Mouse (Mus musculus) splenic B cell, adult 2 months (primary cell): ENCODE results near the gene Pmm1.
A peak's percentile ranks its signal among the peaks of the same experiment; 100 is the strongest.
"Not testable (repeated sequence)": the region's sequence is repeated elsewhere in the genome, so short reads cannot be mapped to it uniquely, and the experiment has no call there.

Experiments used
- DNase-seq: peaks from one replicate; pipeline ENCODE4 v3.0.0-alpha.2; 2011; ENCODE audit warnings: low read depth, low spot score
- H3K27me3 ChIP-seq: 2 replicates; pipeline ENCODE4 v1.6.1; 2012; ENCODE audit warnings: mild to moderate bottlenecking, low read length, moderate library complexity, mixed read lengths; ENCODE audit not compliant: control insufficient read depth, poor library complexity, insufficient read depth, severe bottlenecking
- H3K36me3 ChIP-seq: 2 replicates; pipeline ENCODE4 v1.6.1; 2012; ENCODE audit warnings: mild to moderate bottlenecking, low read length, moderate library complexity, mixed read lengths; ENCODE audit not compliant: control insufficient read depth, poor library complexity, insufficient read depth, severe bottlenecking

Pmm1 gene

DNA sequence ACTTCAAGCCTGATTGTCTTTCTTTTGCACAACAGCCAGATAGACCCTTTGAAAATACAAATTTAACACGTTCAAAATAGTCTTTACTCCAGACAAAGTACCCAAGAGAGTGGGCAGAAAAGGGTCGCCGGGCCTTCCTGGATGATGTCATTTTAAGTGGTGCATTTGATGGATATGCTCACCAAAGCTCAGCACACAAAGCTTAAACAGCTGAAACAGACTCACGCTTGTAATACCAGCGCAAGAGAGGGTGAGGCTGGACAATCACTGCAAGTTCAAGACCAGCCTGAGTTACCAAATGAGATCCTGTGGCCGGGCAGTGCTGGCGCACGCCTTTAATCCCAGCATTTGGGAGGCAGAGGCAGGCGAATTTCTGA, 34.3 kb downstream of the Pmm1 start:
- no peaks in the 10 kb centered on the region for H3K27me3 ChIP-seq
- H3K36me3 ChIP-seq, result no peaks in the 10 kb centered on the region
- no peak for DNase-seq

DNA sequence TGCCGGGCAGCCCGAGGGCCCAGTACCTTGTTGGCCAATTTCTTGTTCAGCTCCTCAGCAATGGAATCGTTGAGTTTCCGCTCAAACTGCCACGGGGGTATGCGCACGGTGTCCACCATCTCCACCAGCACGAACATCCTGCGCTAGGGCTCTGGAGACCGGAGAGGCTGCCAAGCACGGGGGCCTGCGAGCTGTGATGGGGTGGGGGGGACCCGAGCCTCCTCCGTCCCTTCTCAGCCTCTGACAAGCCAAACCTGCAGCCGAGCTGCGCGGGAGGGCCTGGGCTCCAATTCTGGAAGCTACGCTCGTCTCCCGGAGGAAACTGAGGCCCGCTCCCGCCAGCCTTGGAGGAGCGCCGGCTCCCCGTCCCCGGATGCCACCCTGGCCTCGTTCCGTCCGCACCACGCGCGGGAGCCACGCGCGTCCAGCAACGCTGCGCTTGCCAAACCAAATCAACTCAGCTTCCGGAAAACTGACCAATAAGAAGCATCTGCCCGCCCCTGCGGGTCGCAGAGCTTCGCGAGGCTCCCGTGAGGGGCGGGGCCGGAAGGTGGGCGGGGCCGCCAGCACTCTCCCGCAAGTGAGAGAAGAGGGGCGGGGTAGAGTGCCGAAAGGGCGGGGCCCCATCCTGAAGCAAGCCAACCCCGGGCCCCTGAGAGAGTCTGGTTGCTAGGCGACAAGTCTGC, 34.8 kb downstream of the Pmm1 start, which contains the start of gene Polr3h:
TSS of gene Polr3h (minus strand) at position 481 of the 686 bp plus-strand sequence.
- peak; percentile 98 for DNase-seq
- Histone ChIP-seq H3K27me3 (no peaks in the 10 kb centered on the region), H3K36me3 (no peaks in the 10 kb centered on the region)

DNA sequence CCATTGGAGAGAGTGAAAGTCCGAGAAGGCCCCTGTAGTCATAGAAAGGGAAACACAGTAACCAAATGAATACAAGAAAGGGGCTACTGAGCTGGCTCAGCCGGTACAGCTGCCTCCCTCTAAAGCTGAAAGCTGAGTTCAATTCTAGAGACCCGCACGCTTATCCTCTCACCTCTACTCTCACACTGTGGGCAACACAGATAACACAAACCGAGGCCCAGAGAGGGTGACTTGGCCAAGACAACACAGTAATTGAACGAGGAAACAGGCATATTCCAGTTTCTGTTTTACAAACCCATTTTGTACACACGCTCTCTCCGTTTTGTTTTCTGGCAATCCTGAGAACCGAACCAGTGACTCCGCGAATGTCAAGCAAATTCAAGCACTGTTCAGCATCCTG, 35.8 kb downstream of the Pmm1 start:
- no peak for DNase-seq

DNA sequence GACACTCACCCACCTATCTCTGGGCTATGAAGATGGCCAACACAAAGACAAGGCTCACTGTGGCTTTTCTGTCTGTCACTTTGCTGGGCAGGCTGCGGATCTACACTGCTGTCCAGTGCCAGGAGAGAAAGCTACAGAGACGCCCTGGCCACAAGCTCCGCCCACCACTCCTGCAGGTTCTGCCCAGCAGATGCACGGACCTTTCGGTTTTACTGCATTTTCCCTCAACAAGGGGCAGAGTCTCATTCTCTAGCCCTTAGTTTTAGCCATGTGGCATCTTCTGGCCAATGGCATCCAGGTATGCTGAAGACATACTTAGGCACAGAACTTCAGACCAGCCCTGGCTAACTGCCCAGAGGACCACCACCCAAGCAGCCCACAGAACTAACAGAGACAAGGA, 39.5 kb downstream of the Pmm1 start:
- H3K27me3 ChIP-seq, result no peaks in the 10 kb centered on the region
- no peaks in the 10 kb centered on the region for H3K36me3 ChIP-seq
- no peak for DNase-seq

More for the DNA sequence above, 35.8 kb downstream of the Pmm1 start:
- Histone ChIP-seq H3K36me3 (no peaks in the 10 kb centered on the region), H3K27me3 (no peaks in the 10 kb centered on the region)

DNA sequence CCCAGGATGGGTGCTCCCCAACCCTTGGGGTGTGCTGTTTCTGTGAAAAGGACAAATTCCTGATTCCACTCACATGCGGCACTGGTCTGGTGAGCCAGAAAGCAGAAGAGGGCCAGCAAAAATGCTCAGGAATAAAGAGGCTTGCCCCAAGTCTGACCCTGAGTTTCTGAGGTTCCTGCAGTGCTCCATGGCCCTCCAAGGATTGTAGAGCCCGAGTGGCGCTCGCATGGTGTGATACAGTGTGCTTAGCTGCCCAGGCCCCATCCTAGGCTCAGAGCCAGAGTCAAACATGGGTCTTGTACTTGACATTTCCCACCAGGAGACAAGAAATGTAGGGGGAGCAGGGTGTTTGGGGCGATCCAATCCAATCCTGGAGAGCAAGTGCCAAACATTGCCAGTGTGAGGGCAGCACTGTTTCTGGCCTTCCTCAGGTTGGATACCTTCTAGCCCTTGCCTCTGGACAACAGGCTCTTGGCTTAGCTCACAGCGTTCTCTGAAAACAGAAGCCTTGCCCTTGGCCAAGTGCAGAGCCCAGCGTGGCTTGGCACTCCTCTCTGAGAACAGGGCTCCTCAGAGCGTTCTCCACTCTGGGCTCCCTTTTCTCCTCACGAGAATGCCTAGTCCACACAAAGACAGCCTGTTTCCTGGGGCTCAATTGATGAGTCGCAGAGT, 40.0 kb downstream of the Pmm1 start:
- DNase-seq, result no peak
- Histone ChIP-seq H3K36me3 (no peaks in the 10 kb centered on the region), H3K27me3 (no peaks in the 10 kb centered on the region)

DNA sequence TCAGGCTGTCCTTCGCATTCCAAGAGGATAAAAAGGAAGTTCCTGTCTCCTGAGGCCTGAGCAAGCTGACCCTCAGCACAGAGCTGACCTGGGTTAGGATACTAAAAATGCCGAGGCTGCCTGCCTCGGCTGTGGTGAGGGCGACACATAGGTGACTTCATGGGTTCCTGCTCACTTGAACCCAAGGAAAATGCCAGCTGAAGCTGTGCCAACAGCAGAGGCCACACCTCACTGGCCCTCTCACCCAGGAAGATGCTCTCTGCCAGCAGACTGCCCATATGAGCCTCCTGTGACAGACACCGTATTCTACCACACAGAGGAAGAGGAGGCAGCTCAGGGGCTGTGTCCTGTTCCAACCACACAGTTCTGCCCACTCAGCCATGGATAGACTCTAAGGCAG, 41.7 kb downstream of the Pmm1 start:
- no peaks in the 10 kb centered on the region; the same call in 1 of the 2 replicates for H3K36me3 ChIP-seq
- no peak for DNase-seq
- H3K27me3 ChIP-seq, result no peaks in the 10 kb centered on the region

DNA sequence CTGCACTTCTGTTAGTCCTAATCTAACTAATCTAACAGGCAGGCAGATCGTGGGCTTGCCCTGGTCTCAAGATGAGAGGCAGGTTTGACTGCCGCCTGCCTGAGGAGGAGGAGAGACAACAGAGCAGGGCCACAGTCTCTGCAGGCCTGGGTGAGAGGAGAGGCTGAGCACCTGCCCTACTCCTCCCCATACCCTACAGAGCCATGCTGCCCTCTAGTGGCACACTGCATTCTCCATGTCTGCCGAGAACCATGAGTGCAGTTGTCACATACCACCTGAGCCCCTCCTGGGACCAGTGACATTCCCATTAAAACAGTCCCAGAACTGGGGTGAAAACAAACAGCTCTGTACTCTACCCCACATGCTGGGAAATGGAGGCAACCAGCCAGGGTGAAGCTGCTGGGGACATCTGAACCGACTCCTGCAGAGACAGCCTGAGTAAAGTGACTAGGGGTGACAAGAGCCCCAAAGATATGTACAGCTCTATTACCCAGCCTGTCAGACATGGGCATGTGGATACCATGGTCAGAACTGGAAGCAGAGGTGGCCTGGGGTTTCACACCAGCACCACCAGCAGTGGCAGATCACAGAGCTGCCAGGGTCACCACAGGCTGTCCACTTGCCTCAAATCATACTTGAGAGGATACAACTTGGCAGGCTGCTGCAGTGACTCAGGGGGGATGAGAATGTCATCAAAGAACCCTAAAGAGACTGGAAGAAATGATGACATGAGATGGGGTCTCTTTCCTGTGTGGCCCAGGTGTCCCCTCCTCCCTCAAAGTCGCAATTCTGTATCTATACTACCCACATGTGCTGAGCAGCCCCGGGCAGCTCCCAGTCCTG, 42.9 kb downstream of the Pmm1 start:
- H3K36me3 ChIP-seq, result no peaks in the 10 kb centered on the region; the same call in 1 of the 2 replicates
- peak; percentile 85 for DNase-seq

DNA sequence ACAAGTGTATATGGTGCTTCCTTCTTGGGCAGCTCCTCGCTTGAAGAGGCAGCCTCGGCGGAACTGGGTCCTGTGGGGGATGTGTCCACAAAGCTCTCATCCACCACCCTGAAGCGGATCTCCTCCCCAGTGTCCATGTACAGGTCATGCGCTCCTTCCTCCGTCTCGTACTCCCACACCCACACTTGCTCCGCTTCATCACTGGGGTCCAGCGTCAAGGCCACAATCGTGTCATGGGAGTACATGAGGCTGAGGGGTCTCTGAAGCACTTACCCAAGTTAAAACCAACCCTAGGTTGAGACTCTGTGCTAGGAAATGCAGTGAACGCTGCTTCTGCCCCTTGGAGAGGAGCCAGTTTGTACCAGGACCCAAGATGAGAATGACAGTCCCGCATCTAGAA, 43.5 kb downstream of the Pmm1 start:
- Histone ChIP-seq H3K36me3 (peaks cover under 1% of the 10 kb centered on the region; the same call in 1 of the 2 replicates), H3K27me3 (no peaks in the 10 kb centered on the region)
- DNase-seq, result no peak

More for the DNA sequence above, 42.9 kb downstream of the Pmm1 start:
- H3K27me3 ChIP-seq, result no peaks in the 10 kb centered on the region

DNA sequence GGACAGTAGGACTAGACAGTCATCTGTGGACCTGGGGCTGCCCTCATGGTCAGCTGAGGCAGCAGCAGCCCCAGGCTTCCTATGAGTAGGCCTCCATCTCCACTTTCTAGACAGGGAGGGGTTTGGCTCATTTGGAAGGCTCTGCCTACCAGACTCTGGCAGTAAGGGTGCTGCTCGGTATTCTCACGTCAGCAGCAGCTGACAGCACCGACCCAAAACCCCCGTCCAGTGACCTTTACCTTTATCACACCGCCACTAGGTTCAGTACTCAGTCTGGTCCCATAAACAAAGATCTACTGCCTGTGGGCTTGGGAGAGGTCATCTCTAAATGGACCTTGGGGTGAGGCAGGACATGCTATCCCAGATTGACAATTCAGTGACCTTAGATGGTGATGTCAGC, 45.1 kb downstream of the Pmm1 start:
- no peaks in the 10 kb centered on the region for H3K27me3 ChIP-seq
- peaks cover 2% of the 10 kb centered on the region; the same call in 1 of the 2 replicates for H3K36me3 ChIP-seq
- no peak for DNase-seq

DNA sequence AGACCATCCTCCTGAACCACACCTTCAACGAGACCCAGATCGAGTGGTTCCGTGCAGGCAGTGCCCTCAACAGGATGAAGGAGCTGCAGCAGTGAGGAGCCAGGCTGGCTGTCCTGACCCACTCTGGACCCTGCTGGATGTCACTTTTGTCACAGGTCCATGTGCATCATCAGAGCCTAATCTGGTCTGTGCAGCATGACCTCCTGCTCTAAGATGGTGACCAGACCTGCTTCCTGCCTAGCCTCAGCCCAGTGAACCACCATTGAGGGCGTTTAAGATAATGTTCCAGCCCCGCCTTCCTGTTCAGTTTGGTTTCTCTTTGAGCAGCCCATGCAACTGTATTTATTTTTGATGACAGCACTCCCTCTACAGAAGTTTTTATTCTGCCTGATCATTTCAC, 46.1 kb downstream of the Pmm1 start:
- Histone ChIP-seq H3K27me3 (no peaks in the 10 kb centered on the region), H3K36me3 (peaks cover 2% of the 10 kb centered on the region; the same call in 1 of the 2 replicates)
- no peak for DNase-seq

DNA sequence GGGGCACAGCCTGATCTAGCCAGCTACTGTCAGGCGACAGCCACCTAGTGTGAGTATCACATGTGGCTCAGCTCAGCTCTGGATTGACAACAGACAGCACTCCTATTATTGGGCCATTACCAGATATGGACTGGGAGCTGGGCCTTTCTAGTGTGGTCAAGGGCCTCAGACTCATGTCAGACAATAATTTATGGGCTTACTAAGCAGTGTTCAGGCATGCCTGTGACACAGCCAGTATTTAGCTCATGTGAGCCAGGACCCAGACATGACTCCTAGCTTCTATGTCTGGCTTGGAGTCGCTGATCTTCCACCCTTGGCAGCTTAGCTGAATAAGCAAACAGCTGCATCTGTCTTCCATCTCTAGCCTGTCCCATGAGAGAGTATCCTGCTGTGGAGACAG, 48.2 kb downstream of the Pmm1 start:
- peaks cover 2% of the 10 kb centered on the region; the same call in 1 of the 2 replicates for H3K36me3 ChIP-seq
- H3K27me3 ChIP-seq, result no peaks in the 10 kb centered on the region
- no peak for DNase-seq

DNA sequence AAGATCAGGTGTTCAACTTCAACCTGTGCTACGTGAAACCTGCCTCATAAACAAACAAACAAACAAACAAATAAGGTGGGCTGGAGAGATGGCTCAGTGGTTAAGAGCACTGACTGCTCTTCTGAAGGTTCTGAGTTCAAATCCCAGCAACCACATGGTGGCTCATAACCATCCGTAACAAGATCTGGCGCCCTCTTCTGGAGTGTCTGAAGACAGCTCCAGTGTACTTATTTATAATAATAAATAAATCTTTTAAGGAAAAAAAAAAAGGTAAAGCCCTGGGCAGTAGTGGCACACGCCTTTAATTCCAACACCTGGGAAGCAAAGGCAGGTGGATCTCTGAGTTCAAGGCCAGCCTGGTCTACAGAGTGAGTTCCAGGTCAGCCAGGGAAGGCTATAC, 52.0 kb downstream of the Pmm1 start:
- H3K36me3 ChIP-seq, DNase-seq, H3K27me3 ChIP-seq: not testable (repeated sequence)

DNA sequence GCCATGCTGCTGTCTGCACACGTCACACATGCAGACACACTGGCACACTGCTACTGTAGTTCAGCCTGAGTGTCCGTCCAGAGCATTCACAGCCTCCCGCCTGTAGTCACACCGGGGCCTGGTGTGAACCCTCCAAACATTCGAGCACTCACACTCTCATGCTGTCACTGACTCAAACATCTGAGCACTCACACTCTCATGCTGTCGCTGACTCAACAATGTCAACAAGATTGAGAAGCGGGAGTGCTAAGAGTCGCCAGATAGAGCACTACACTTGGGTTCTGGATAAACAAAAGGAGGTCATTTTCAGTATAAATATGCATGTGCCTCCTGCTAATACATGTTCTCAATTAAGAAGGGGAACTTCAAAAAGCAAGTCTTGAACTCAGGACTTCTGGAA, 52.8 kb downstream of the Pmm1 start:
- Histone ChIP-seq H3K27me3 (no peaks in the 10 kb centered on the region), H3K36me3 (peaks cover 6% of the 10 kb centered on the region)
- DNase-seq, result no peak

DNA sequence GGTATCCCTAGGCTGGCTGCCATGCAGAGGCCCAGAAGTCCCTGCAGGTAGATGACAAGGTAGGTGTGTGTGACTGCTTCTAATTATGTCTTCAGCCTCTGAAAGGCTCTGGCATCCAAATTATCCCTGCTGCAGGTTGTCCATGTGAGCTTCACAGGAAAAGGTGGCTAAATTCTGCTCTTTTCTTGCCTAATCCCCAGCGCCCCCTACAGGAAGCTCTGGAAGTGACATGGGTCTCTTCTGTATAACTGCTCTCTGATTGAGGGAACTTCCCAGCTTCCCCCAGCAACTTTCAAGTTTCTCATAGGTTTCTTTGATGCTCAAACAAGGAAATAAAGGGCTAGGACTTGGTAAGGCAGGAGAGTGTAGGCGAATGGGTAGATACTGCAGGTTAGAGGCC, 55.8 kb downstream of the Pmm1 start:
- no peaks in the 10 kb centered on the region for H3K27me3 ChIP-seq
- peaks cover 7% of the 10 kb centered on the region for H3K36me3 ChIP-seq
- DNase-seq, result peak; percentile 82
